Mouse (Mus musculus): ENCODE data around the gene Alas2. TPM values are rescaled to one million over a fixed set of nuclear protein-coding genes. Genes with fewer than 3 reads are reported as not detected.
A peak's percentile ranks its signal among the peaks of the same experiment; 100 is the strongest.

The Alas2 gene
- 1 to 10 TPM in 2 of 3 experiments, under 1 TPM in 1; 0.93 to 4.9 (median 4.8) TPM for polyA plus RNA-seq (2017; shearing (Covaris generic))

- no peak for ATAC-seq
Observed at GRCm38 (mm10) chrX:150547239-150547638, at the start of gene Alas2. Gene Alas2 (plus strand): TSS chrX:150547375.

DNA sequence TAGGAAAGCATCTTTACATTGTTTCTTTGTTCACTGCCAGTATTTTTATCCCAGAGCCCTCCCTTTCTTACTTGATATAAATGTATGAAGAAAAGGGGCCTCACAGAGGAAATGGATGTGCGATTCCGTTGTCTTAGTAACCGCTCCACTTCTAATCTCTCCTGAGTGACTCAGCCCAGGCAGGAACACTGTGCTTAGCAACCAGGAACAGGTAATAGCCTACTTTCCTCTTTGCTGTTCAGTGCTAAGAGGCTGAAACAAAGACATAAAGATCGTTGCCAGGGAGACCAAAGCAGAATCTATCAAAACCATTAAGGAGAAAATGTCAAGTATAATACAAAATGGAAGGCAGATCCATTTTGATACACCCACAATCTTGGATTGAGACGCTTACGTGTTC, 38.5 kb upstream of the Alas2 start:
- no peak for ATAC-seq

- ATAC-seq, result peak; percentile 73
Observed at GRCm38 (mm10) chrX:150510631-150511030, 36.5 kb upstream of the Alas2 start.

GRCm38 (mm10) chrX:150511274-150511673, 35.9 kb upstream of the Alas2 start:
- peak; percentile 80 for ATAC-seq

DNA sequence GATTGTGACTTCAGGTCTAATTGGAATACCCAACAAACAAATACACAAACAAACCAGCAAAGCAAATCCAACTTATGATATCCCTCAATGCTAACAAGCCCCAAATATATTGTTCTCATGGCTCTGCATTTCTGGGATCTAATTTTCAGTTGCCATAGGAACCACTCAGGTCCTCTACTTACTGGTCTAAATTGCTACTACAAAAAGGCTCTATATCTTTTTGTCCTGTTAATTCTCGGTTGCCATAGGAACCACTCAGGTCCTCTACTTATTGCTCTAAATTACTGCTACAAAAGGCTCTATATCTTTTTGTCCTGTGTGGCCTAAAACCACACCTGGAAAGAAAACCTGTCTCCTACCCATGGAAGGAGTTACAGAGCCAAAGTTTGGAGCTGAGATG, 33.0 kb upstream of the Alas2 start:
- ATAC-seq, result no peak

DNA sequence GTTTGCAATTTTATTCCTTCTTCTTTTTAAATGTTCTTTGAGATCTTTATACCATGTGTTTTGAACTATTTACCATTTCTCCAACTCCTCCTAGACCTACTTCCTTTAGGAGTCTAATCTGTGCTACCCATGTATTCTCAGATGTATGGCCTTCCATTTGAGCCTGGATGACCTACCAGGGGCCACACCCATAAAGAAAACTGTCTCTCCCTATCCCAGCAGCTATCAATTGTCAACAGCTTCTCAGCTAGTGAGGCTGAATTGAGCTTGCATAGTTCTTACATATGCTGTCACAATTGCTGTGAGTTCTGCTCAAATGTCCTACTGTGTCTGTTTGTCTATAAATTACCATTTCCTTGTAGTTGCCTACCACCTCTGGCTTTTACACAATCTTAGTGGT, 31.2 kb upstream of the Alas2 start:
- ATAC-seq, result no peak

DNA sequence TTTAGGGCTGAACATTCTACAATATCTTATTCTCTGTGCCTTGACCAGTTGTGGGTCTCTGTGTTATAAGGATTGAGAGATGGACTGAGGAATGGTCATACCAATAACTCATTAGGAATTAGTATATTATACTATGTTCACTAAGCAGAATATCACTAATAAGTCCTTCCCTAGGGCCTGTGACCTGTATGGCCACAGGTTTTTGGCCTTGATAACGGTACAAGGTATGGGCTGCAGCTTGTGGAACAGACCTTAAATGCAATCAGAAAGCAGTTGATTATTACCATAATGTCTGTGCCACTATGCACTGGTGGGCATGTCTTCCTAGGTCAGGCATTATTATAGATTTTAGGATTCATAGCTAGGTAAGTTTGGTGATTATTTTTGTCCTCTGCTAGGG, 30.7 kb upstream of the Alas2 start:
- no peak for ATAC-seq

DNA sequence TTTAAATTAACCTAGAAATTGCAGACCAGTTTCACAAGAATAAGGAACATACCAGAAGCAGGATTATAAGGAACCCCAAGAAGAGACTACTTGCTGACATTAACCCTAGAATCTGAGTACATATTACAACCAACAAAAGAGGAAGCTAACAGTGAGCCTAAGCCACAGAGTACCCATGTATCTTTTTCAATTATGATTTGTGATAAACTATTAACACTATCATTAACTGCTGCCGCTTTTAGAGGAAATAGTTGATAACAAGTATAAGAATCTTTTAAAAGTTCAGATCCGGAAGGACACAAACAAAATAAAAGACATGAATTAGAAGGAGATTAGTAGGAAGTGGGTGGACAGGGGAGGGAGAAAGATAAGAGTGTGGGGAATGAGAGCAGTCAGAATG, 7.1 kb upstream of the Alas2 start:
- no peak for ATAC-seq

DNA sequence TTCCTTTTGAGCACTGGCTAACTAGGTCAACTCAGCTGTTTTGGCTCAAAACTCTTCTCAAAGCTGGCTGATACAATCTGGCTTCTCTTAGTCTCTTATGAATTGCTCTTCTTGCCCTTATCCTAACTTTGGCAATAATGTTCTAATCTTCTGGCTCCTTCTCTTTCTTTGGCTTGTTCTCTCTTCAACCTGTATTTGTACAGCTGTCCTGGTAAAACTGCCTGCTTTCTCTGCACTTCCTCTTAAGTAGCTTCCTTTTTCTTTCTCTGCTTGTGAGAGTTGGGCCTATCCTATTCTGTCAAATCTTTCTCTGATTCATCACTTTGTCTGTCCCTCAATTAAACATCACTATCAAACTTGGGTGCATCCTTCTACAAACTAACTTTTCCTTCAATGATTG, 5.5 kb upstream of the Alas2 start:
- no peak for ATAC-seq

DNA sequence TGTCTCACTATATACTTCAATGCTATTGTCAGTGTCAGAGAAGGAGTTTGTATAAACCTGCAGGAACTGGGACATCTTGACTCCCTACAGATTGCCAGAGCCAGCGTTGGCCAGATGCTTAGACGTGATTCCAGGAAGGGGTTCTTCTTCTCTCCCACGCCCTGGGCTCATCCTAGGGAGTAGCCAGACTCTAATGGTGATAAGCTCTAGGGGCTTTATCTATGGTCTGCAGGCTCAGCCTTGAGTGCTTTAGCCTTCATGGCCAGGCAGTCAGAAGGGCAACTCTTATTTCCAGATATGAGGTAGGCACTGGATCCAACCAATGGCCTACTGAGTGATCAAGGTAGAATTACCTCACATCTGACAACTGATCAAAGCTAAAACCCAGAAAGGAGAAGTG, 2.5 kb downstream of the Alas2 start:
- ATAC-seq, result no peak

DNA sequence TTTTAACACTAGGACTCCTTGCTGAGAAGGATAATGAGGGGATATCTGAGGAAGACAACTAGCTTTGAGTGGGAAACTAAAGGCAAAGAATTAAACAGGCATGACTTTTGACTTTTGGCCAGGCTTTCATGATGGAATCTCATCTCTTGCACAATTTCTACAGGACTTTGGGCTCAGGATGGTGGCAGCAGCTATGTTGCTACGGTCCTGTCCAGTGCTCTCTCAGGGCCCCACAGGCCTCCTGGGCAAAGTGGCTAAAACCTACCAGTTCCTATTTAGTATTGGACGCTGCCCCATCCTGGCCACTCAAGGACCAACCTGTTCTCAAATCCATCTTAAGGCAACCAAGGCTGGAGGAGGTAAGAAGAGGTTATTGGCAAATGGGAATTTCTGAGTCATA, 4.8 kb downstream of the Alas2 start:
- ATAC-seq, result no peak

DNA sequence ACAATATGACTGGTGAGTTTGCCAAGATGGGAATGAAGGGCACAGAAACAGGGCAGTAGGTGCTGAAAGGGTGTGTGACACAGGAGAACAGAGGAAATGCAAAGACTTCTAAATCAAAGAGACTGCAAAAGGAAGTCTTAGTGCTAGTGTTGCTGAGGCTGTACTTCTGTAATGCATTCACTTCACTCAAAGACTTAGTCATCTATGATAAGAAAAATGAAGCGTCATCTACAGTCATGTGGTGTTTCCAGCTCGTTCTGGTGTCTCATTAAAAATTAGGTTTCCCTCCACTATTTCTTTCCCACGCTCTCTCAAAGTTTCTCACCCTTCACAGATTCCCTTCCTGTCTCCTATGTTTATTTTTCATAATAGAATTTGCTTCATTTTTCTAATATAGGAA, 6.9 kb downstream of the Alas2 start:
- no peak for ATAC-seq

DNA sequence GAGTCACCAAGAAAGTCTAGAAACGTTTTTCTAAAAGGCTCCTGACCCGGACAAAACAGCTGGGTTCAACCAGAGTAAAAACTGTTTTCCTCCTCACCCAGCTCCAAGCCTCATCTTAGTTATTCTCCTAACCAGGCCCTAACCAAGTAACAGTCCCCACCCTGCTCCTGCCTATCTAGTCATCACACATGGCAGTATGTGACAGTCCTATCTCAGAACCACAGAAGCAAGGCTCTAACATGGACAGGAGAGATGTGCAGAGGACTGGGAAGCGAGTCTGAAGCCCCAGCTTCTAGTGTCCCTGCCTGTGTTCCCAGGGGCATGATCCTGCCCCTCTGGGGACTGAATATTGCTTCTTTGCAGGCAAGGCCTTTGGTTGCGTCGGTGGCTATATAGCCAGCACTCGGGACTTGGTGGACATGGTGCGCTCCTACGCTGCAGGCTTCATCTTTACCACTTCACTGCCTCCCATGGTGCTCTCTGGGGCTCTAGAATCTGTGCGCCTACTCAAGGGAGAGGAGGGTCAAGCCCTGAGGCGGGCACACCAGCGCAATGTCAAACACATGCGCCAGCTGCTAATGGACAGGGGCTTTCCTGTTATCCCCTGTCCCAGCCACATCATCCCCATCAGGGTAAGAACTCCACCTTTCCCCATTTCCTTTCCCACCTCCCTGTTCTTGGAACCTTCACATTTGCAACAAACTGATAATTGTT, 17.6 kb downstream of the Alas2 start:
- no peak for ATAC-seq

DNA sequence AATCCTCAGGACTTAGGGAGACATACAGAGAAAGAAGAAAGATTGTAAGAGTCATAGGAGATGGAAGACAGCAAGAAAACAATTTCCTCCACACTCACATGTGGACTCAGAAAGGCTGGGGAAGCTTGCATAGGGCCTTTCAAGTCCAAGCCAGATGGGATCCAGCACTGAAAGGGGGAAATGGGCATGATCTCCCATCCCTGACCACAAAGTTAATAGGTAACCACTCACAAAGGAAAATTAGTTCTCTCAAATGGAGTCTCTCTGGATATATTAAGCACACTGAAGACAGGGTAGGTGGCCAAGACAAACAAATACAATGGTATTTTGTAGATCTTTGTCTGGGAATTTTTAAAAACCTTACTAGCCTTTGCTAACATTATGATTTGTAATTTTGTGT, 34.7 kb downstream of the Alas2 start:
- no peak for ATAC-seq

DNA sequence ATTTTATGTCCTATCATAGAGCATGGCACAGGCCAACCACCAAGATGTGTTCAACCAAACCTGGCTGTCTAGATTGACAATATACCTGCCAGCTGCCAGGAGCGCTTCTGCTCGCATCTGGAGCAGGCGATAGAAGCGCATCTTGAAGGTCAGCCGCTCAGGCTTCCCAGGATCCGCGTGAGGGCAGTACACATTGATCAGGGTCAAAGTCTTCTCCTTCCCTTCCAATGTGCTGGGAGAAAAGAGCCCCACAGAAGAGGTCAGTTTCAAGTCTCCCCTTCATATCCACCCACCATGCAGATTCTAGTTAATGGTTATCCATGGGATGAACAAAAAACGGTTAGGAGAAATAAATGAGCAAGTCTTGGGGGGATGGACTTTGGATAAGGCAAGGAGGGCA, 37.9 kb downstream of the Alas2 start:
- ATAC-seq, result no peak

DNA sequence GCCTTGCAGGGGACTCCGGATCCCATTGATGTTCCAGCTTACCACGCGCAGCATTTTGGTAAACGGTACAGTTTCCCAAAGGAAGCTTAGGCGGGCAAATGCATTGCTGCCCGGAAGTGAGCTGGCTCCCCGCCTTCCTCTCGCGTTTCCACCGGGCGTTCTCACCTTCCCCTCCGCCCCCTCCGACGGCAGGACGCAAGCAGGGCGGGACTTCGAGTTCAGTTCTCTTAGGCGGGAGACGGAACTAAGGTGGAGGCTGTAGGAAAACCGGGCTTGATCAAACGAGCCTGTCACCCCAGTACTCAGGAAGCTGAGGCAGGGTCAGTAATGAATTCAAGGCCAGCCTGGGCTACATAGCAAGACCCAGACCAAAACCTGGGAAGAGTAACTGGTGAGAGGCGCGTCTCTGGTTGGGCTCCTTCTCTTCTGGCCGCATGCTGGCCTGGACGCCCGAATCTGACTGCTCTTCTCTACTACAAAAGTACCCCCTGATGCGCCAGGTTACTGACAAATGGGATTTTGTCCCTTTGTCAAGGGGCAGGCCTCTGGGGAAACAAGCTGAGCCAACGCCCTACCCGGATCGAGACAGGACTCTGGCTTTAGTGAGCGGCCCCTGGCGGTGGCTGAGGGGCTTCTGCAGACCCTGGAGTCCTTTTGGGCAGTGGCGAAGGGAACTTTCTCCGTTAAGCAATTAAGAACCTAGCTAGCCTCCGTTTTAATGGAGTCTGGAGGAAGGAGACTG, 41.0 kb downstream of the Alas2 start, which contains the start of gene Pfkfb1:
TSS of gene Pfkfb1 (plus strand) at position 207 of the 742 bp plus-strand sequence.
- ATAC-seq, result peak; percentile 97

- no peak for ATAC-seq
Observed at GRCm38 (mm10) chrX:150589696-150590095, 42.5 kb downstream of the Alas2 start, which contains the start of gene Apex2. Gene Apex2 (minus strand): TSS chrX:150589868.

DNA sequence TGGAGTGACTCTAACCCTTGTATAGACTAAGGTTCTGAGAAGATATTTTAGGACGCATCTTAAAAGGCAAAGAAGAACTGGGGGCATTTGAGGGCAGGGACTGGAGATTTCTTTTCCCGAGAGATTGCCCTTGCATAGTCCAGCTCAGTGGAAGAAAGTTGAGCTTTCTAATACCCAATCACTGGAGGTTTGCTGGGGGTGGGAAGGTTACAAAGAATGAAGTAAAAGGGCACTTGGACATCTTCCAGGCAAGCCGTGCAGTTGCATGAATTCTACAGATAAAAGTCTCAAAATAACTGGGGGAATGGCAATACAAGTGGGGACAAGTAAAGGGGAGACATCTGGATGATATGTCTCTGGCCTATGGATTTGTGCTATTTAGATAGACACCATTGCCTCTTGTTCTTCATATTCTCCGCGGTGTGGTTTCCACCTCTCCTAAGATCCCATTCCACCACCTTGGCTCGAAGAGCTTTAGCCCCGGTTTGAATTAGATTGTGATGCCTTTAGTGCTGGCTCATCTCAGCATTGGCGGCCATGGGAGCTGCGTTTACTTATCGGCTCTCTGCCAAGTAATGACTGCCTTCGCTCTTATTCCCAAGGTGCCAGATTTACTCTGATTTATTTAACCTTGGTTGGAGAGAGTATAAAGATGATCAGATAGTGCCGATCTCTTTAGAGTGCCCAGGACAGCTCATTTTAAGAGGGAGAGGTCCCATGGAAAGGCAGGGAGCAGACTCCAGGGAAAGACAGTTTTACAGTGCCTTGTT, 46.3 kb downstream of the Alas2 start:
- no peak for ATAC-seq

DNA sequence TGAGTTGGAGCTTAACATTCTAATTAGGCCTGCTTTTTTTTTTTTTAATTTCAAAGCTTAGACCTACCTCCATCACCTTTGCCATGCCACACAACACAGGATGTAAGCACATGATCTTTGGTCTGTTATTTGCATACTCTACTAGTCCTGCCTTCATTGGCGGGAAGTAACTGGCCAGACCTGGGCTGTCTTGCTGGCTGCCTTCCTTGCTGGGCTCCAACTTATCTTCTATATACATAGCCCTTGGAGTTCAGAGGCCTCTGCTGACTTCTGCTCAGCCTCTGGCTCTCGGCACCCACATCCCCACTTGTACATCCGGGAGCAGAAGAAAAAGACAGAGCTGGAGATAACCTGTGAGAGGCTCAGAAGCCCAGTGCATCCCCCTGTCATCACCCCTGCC, 47.0 kb downstream of the Alas2 start:
- ATAC-seq, result no peak

DNA sequence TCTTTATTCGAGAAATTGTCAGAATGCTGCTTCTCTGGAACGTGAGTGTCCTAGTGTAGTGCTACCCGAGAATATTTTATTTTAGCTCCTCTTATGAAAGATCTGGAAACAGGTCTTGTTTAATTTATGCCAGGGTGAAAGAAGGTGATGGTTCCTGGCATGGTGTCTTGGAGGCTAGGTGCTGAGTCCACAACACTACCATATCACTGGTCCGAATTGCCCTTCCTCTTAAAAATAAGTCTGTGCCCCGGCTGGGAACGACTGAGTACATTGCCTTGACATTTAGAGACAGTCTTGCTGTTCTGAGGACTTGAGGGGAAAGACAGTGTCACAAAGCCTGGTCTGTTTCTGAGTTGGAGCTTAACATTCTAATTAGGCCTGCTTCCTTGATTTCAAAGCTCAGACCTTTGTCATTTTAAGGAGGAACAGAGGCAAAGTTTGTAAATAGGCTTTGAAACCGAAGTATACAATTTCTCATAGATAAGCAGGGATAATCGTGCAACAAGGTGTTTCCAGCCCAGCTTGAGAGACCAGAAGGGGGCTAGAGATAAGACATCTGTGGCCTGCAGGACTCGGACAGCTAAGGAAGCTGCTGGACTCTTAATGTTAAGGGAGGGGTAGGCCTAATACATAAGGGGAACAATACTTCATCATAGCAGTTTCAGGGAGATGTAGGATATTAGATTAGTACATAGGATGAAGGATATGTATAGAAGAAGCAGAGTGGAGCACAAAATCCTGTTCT, 48.0 kb downstream of the Alas2 start:
- ATAC-seq, result no peak

GRCm38 (mm10) chrX:150598882-150599281, 51.7 kb downstream of the Alas2 start:
- ATAC-seq, result no peak
